Mouse (Mus musculus) forebrain, embryonic 11.5 days (tissue): ENCODE measurements around the gene Plxnd1. TPM values are rescaled to one million over a fixed set of nuclear protein-coding genes. Genes with fewer than 3 reads are reported as not detected.
A peak's percentile ranks its signal among the peaks of the same experiment; 100 is the strongest.

ENCODE experiments used
- ATAC-seq: fragments of 200-750 bp; cut with Nextera tagmentation; replicated peaks from 2 replicates; pipeline ENCODE4 v1.8.0; 2017; ENCODE audit warnings: moderate TSS enrichment; ENCODE audit not compliant: low FRiP score
- DNase-seq: peaks from one replicate; pipeline ENCODE4 v3.0.0-alpha.2; 2017; ENCODE audit warnings: low spot score
- H3K27ac ChIP-seq: fragments of 300-500 bp; sonication (generic); 2 replicates; pipeline ENCODE4 v1.5.1; 2014; ENCODE audit warnings: low read depth, low read length
- H3K27me3 ChIP-seq: fragments of 300-500 bp; sonication (generic); 2 replicates; pipeline ENCODE4 v1.6.1; 2014; ENCODE audit warnings: mild to moderate bottlenecking, low read length, mixed read lengths; ENCODE audit not compliant: control insufficient read depth, insufficient read depth
- H3K36me3 ChIP-seq: fragments of 300-500 bp; sonication (generic); 2 replicates; pipeline ENCODE4 v1.6.1; 2014; ENCODE audit warnings: mild to moderate bottlenecking, low read length, moderate library complexity, mixed read lengths; ENCODE audit not compliant: control insufficient read depth, insufficient read depth
- H3K4me1 ChIP-seq: fragments of 300-500 bp; sonication (generic); replicated peaks from 2 replicates; pipeline ENCODE4 v1.6.1; 2014; ENCODE audit warnings: low read length, mixed read lengths; ENCODE audit not compliant: control insufficient read depth, insufficient read depth
- H3K4me2 ChIP-seq: fragments of 300-500 bp; sonication (generic); 2 replicates; pipeline ENCODE4 v1.6.1; 2014; ENCODE audit warnings: low read depth, mild to moderate bottlenecking, low read length, moderate library complexity, mixed read lengths; ENCODE audit not compliant: severe bottlenecking
- H3K4me3 ChIP-seq: fragments of 300-500 bp; sonication (generic); 2 replicates; pipeline ENCODE4 v1.5.1; 2014; ENCODE audit warnings: low read depth, low read length
- H3K9ac ChIP-seq: fragments of 300-500 bp; sonication (generic); 2 replicates; pipeline ENCODE4 v1.6.1; 2014; ENCODE audit warnings: low read length
- H3K9me3 ChIP-seq: fragments of 300-500 bp; sonication (generic); 2 replicates; pipeline ENCODE4 v1.6.1; 2016; ENCODE audit warnings: low read length, mixed read lengths; ENCODE audit not compliant: control insufficient read depth
- WGBS: fragments of 180-500 bp; shearing (Covaris S2); extraction: QIAGEN DNeasy Blood & Tissue Kit; methylation state at CpG from one replicate; pipeline ENCODE4 v1.1.7; 2014; 5-methylcytosine and 5-hydroxymethylcytosine counted together
- polyA plus RNA-seq: library from polyadenylated mRNA; unstranded; fragments of >200 nt; fragmentation: Nextera tagmentation; extraction: Ambion mirVana; gene quantifications from 2 replicates; pipeline ENCODE4 v1.2.1, GENCODE M21; 2014

Plxnd1 gene
- polyA plus RNA-seq, 1 experiment from 2014 or later = 25.5 TPM

DNA sequence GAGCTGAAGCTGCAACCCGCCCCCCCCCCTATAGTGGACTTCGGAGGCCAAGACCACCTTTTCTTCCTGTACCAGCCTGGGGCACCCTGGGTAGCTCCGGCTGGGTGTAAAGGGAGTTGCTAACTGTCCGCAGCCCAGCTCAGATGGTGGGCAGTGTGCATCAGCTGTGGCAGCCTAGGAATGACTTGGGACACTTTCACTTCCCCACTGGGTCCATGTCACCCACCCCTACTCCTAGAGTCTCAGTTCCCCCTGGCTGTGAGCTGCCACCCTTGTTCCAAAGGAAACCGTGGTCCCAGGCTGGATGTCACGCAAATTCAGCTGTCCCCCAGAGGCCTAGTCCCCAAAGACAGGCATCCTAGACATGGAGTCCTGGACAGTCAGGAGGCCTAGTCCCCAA, 9.9 kb upstream of the Plxnd1 start:
- Histone ChIP-seq H3K4me2 (no peak overlapping the region), H3K9me3 (no peaks in the 10 kb centered on the region), H3K4me3 (no peak overlapping the region), H3K27ac (no peak overlapping the region), H3K9ac (no peak overlapping the region), H3K36me3 (no peaks in the 10 kb centered on the region), H3K4me1 (no peaks in the 10 kb centered on the region), H3K27me3 (no peaks in the 10 kb centered on the region)
- WGBS = 91% methylated on average over 6 of the region's 6 CpGs
- ATAC-seq (no peak), DNase-seq (no peak)

DNA sequence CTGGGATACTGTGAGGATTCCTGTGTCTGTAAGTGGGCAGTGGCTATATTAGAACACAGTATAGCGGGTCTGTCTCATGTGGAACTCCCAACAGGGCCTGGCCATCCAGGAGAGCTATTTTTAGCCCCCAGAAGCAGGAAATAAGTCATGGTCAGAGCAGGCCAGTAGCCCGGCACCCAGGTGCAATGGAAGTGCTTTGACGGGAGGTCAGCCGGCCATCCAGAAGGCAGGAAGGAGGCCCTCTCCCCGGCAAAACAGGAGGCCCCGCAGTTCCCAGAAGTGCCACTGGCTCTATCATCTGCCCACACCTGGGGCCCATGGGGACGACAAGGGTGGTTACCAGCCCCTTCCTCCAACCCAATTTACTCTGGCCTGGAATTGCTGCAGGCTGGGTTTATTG, 9.3 kb upstream of the Plxnd1 start:
- ATAC-seq (no peak), DNase-seq (peak; percentile 50)
- no peaks in the 10 kb centered on the region for H3K9me3 ChIP-seq
- H3K4me1 ChIP-seq = no peaks in the 10 kb centered on the region
- H3K4me3 ChIP-seq = no peak overlapping the region
- WGBS = 68% methylated on average over 7 of the region's 7 CpGs
- no peaks in the 10 kb centered on the region for H3K36me3 ChIP-seq
- H3K4me2 ChIP-seq = no peak overlapping the region
- no peak overlapping the region for H3K9ac ChIP-seq
- H3K27me3 ChIP-seq = no peaks in the 10 kb centered on the region
- H3K27ac ChIP-seq = no peak overlapping the region

DNA sequence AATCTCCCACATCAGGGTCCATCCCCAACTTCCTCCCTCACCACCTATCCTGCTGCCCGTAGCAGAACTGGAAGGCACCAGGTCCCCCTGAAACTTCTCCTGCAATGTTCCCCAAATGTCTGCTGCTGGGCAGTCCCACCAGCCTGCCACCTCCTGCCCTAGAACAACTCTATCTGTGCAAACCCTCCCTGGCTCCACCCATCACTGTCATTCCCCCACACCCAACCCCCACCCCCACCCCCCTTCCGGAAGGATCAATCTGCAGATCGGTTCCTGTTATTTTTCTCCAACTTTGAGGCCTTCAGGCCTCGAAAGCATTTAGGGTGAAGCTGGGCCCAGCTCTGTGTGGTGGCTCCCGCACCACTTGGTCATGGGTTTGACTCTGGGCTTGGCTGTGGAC, 8.7 kb upstream of the Plxnd1 start:
- no peak overlapping the region for H3K4me2 ChIP-seq
- H3K9me3 ChIP-seq = no peaks in the 10 kb centered on the region
- H3K36me3 ChIP-seq = no peaks in the 10 kb centered on the region
- no peak overlapping the region for H3K27ac ChIP-seq
- H3K27me3 ChIP-seq = no peaks in the 10 kb centered on the region
- 77% methylated on average over 5 of the region's 5 CpGs for WGBS
- no peak overlapping the region for H3K9ac ChIP-seq
- ATAC-seq (no peak), DNase-seq (peak; percentile 52)
- no peaks in the 10 kb centered on the region for H3K4me1 ChIP-seq
- H3K4me3 ChIP-seq = no peak overlapping the region

DNA sequence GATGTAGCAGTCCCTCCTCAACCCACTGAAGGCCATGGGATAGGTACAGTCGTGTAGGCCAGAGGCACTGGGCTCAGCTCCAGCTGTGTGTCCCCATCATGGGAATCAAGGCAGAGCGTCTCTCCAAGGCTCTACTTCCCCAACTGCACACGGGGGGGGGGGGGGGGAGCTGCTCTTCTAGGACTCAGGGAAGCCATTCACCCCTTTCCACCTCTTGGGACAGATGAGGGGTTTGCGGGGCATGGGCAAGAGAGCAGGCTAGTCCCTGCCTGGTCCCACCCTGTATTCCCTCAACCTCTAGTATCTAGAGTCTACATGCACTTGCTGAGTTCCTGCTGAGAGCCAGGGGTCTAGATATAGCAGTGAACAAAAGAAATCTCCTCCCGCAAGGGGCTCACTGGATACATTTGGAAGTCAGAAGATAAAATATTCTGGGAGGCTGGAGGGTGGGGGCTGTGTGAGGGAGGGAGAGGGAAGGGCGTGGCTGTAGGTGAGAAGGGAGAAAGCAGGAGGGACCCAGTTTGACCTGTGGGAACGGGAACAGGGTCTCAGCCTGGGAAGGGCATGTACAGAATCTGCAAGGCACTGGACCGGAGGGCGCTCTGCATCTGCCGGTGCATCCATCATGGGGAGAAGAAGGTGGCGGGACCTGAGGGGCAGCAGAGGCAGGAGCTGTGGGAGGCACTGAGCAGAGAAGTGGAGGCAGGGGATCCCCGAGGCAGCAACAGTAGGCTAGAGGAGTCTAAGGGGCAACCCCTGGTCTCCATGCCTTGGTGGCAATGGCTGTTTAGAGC, 7.7 kb upstream of the Plxnd1 start:
- no peak overlapping the region for H3K4me3 ChIP-seq
- H3K4me1 ChIP-seq = no peaks in the 10 kb centered on the region
- 76% methylated on average over 12 of the region's 12 CpGs for WGBS
- H3K9me3 ChIP-seq = no peaks in the 10 kb centered on the region
- no peak overlapping the region for H3K27ac ChIP-seq
- no peaks in the 10 kb centered on the region for H3K36me3 ChIP-seq
- H3K9ac ChIP-seq = no peak overlapping the region
- peak; percentile 49 for DNase-seq
- no peaks in the 10 kb centered on the region for H3K27me3 ChIP-seq
- no peak overlapping the region for H3K4me2 ChIP-seq
- ATAC-seq = no peak

DNA sequence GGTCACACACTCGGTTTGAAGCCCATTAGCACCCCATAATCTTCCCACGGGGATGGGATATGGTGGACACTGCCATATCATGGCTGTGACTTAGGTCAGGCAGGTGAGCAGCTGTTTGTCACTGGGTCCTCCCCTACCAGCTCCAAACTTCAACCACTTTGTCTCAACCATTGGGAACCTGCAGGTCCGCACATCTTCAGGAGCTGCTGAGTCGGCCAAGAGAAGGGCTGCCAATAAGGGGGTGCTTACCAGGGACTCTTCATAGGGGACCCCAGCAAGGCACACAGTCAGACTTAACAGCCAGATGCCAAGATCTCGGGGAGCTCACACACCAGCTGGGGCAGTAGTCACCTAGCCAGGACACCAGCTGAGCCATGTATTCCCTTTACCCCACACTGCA, 6.0 kb upstream of the Plxnd1 start:
- H3K27ac ChIP-seq = no peak overlapping the region
- no peak overlapping the region for H3K4me2 ChIP-seq
- H3K9ac ChIP-seq = no peak overlapping the region
- H3K36me3 ChIP-seq = no peaks in the 10 kb centered on the region
- WGBS = 84% methylated on average over 5 of the region's 5 CpGs
- no peaks in the 10 kb centered on the region; the same call in 1 of the 2 replicates for H3K27me3 ChIP-seq
- DNase-seq (peak; percentile 43), ATAC-seq (no peak)
- H3K9me3 ChIP-seq = no peaks in the 10 kb centered on the region
- no peak overlapping the region for H3K4me3 ChIP-seq
- 0 out of 2 replicates have a peak, but pooled peaks cover 1% of the 10 kb centered on the region for H3K4me1 ChIP-seq

DNA sequence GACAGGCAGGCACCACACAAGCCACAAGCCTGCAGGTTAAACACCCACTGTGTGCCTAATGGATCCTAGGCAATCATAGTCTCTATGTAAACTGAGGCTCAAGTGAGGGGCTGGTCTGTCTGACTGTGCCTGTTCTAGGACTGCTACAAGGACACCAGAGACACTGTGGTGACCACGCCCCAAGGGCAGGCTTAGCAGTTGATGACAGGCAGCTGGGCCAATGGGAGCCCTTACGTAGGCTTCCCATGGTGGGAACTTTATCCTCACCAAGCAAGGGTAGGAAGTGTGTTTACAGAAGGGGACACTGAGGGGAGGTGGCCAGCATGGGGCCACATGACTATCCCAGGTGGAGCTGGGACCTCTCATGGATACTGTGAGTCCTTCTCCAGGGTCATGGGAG, 4.4 kb upstream of the Plxnd1 start:
- no peak overlapping the region for H3K4me2 ChIP-seq

DNA sequence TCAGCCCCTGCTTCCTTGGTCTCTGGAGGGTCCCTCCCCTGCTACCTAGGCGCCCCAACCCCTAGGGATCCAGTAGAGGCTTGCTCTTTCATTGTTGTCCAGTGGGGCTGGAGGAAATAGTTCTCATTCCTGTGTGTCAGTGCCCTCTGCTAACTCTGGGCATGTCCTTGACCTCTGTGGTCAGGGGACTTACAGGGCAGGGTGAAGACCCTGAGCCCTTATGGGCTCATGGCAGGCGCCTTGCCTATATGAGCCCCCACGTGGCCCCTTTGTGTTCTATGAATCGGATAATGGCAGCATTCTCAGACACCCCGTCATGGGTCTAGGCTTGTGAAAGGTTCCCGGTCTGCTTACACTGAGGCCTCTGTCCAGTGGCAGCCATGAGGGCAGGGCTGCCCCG, 4.0 kb upstream of the Plxnd1 start:
- no peak for DNase-seq
- Histone ChIP-seq H3K9me3 (no peaks in the 10 kb centered on the region), H3K4me3 (no peak overlapping the region), H3K27ac (no peak overlapping the region), H3K4me1 (peaks cover 9% of the 10 kb centered on the region), H3K4me2 (no peak overlapping the region), H3K36me3 (no peaks in the 10 kb centered on the region), H3K9ac (no peak overlapping the region), H3K27me3 (peaks cover 11% of the 10 kb centered on the region)
- WGBS = 76% methylated on average over 7 of the region's 7 CpGs
- no peak for ATAC-seq

More for the DNA sequence above, 4.4 kb upstream of the Plxnd1 start:
- H3K36me3 ChIP-seq = no peaks in the 10 kb centered on the region
- no peak for ATAC-seq
- H3K4me3 ChIP-seq = no peak overlapping the region
- no peak overlapping the region for H3K27ac ChIP-seq
- peaks cover 6% of the 10 kb centered on the region for H3K27me3 ChIP-seq
- no peaks in the 10 kb centered on the region for H3K9me3 ChIP-seq
- no peak overlapping the region for H3K9ac ChIP-seq
- 81% methylated on average over 2 of the region's 2 CpGs for WGBS
- H3K4me1 ChIP-seq = peaks cover 4% of the 10 kb centered on the region; the same call in 1 of the 2 replicates
- no peak for DNase-seq

DNA sequence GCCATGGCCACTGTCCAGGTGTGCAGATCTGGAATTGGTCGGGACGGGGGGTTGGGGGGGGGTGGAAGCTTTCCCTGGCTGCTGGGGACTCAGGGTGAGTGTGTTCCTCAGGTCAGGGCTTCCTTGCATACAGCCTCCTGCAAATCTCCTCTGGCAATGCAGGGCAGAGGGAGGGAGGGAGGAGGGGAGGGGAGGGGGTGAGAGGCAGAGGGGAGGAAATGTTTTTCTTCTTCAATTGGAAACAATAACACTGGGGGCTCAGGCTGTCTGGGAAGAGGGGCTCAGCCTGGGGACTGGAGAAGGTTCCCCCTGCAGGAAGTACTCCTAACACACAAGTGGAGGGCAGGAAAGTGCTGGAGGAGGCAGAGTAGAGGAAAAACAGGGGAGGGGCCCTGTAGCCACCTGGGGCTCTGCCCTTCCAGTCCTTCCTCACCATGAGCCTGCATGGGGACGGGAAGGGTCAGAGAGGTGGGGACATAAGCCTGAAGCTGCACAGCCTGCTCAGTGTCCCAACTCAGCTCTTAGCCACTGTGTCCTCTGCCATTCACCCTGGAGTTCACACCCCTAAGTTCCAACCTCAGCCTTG, 3.0 kb upstream of the Plxnd1 start:
- Histone ChIP-seq H3K4me1 (peaks cover 15% of the 10 kb centered on the region), H3K9me3 (no peaks in the 10 kb centered on the region), H3K36me3 (no peaks in the 10 kb centered on the region), H3K4me3 (no peak overlapping the region), H3K27ac (no peak overlapping the region), H3K27me3 (peaks cover 21% of the 10 kb centered on the region), H3K4me2 (no peak overlapping the region), H3K9ac (no peak overlapping the region)
- DNase-seq (no peak), ATAC-seq (no peak)
- WGBS = 31% methylated on average over 3 of the region's 3 CpGs
